Mouse (Mus musculus): ENCODE results near the gene Ep300. TPM values are rescaled to one million over a fixed set of nuclear protein-coding genes. Genes with fewer than 3 reads are reported as not detected.
A peak's percentile ranks its signal among the peaks of the same experiment; 100 is the strongest.

The Ep300 gene
- total and polyA plus RNA-seq, 3 experiments = 11.6 to 45.2 (median 32.3) TPM

GRCm38 (mm10) chr15:81693366-81693966 is 108.3 kb downstream of the Ep300 start:
- Histone ChIP-seq H3K4me3 (ENCODE audit: control insufficient read depth in 1 of 2, insufficient read depth in 1 of 2, low read depth in 2 of 2, low read length in 2 of 2) (peak overlapping the region; percentile 28 to 35; a peak in 2 of 4 replicates), H3K4me1 (ENCODE audit: control insufficient read depth in 1 of 2, insufficient read depth in 2 of 2, low read length in 2 of 2) (no peaks in the 10 kb centered on the region), H3K9me3 (replicated peaks; ENCODE audit: insufficient read depth, low read length) (no peaks in the 10 kb centered on the region), H3K36me3 (ENCODE audit: control insufficient read depth in 1 of 2, insufficient read depth in 2 of 2, low read length in 2 of 2) (no peaks in the 10 kb centered on the region), H3K9ac (ENCODE audit: control insufficient read depth, low read depth, low read length, poor library complexity, severe bottlenecking) (peak overlapping the region; percentile 50), H3K27ac (ENCODE audit: control insufficient read depth, low read depth, low read length) (no peak overlapping the region), H3K79me2 (ENCODE audit: control insufficient read depth, insufficient read depth, low read length, poor library complexity) (no peaks in the 10 kb centered on the region), H3K27me3 (ENCODE audit: control insufficient read depth in 1 of 2, insufficient read depth in 2 of 2, low read length in 2 of 2) (no peaks in the 10 kb centered on the region)
- TF ChIP-seq ZKSCAN1 (IDR thresholded peaks at IDR 0.05; ENCODE audit: low read depth, low read length) (no peak), POLR2A (IDR thresholded peaks at IDR 0.05; ENCODE audit: control insufficient read depth in 1 of 2, insufficient read depth in 1 of 2, low read depth in 1 of 2, low read length in 2 of 2, poor library complexity in 1 of 2) (no peak), USF2 (IDR thresholded peaks at IDR 0.05; ENCODE audit: borderline replicate concordance in 1 of 2, insufficient read depth in 1 of 2, low read depth in 1 of 2, low read length in 2 of 2) (no peak), ELF1 (IDR thresholded peaks at IDR 0.05; ENCODE audit: low read depth, low read length) (no peak), NELFE (IDR thresholded peaks at IDR 0.05; ENCODE audit: low read depth, low read length) (no peak), POLR2AphosphoS5 (IDR thresholded peaks at IDR 0.05; ENCODE audit: borderline replicate concordance, low read depth, low read length) (no peak), MYC (IDR thresholded peaks at IDR 0.05; ENCODE audit: low read depth, low read length) (no peak), NRF1 (IDR thresholded peaks at IDR 0.05; ENCODE audit: insufficient read depth, low read depth, low read length, poor library complexity, severe bottlenecking) (no peak), RCOR1 (IDR thresholded peaks at IDR 0.05; ENCODE audit: low read depth, low read length) (no peak)
- DNase-seq (ENCODE audit: low read depth, low spot score) = no peak

- Histone ChIP-seq H3K4me1 (ENCODE audit: control insufficient read depth in 1 of 2, insufficient read depth in 2 of 2, low read length in 2 of 2) (no peaks in the 10 kb centered on the region), H3K27ac (ENCODE audit: control insufficient read depth, low read depth, low read length) (no peak overlapping the region), H3K27me3 (ENCODE audit: control insufficient read depth in 1 of 2, insufficient read depth in 2 of 2, low read length in 2 of 2) (no peaks in the 10 kb centered on the region), H3K79me2 (ENCODE audit: control insufficient read depth, insufficient read depth, low read length, poor library complexity) (no peaks in the 10 kb centered on the region), H3K4me3 (ENCODE audit: control insufficient read depth in 1 of 2, insufficient read depth in 1 of 2, low read depth in 2 of 2, low read length in 2 of 2) (peak overlapping the region; percentile 28 to 35; a peak in 2 of 4 replicates), H3K9ac (ENCODE audit: control insufficient read depth, low read depth, low read length, poor library complexity, severe bottlenecking) (peak overlapping the region; percentile 50), H3K9me3 (replicated peaks; ENCODE audit: insufficient read depth, low read length) (no peaks in the 10 kb centered on the region), H3K36me3 (ENCODE audit: control insufficient read depth in 1 of 2, insufficient read depth in 2 of 2, low read length in 2 of 2) (no peaks in the 10 kb centered on the region)
- TF ChIP-seq CHD1 (IDR thresholded peaks at IDR 0.05; ENCODE audit: low read depth, low read length) (no peak), RAD21 (IDR thresholded peaks at IDR 0.05; ENCODE audit: low read depth, low read length) (peak; percentile 60), KAT2A (conservative IDR thresholded peaks at IDR 0.05; ENCODE audit: low read depth, low read length) (no peak), TCF12 (IDR thresholded peaks at IDR 0.05; ENCODE audit: low read depth, low read length) (0 out of 2 replicates have a peak, but pooled peaks have one; percentile 9), MAZ (IDR thresholded peaks at IDR 0.05; ENCODE audit: low read depth, low read length) (no peak), HCFC1 (IDR thresholded peaks at IDR 0.05; ENCODE audit: low read depth, low read length) (no peak), ZMIZ1 (IDR thresholded peaks at IDR 0.05; ENCODE audit: low read depth, low read length) (no peak), ZKSCAN1 (IDR thresholded peaks at IDR 0.05; ENCODE audit: low read depth, low read length) (no peak), CTCF (IDR thresholded peaks at IDR 0.05 in 2 of 3, conservative IDR thresholded peaks at IDR 0.05 in 1 of 3; ENCODE audit: control insufficient read depth in 1 of 3, insufficient read depth in 1 of 3, low read depth in 2 of 3, low read length in 3 of 3, poor library complexity in 1 of 3, severe bottlenecking in 1 of 3) (peak in 2 of 3 experiments; percentile 70 to 77; a peak in 5 of 6 replicates), MAX (IDR thresholded peaks at IDR 0.05; ENCODE audit: low read length) (no peak), E2F4 (IDR thresholded peaks at IDR 0.05; ENCODE audit: borderline replicate concordance, low read depth, low read length) (no peak), SMC3 (IDR thresholded peaks at IDR 0.05; ENCODE audit: low read depth, low read length) (peak; percentile 69), UBTF (IDR thresholded peaks at IDR 0.05; ENCODE audit: borderline replicate concordance, insufficient read depth, low read depth, low read length) (no peak), SIN3A (IDR thresholded peaks at IDR 0.05; ENCODE audit: low read length) (peak; percentile 29; the same call in 1 of the 2 replicates), NELFE (IDR thresholded peaks at IDR 0.05; ENCODE audit: low read depth, low read length) (no peak), ZC3H11A (IDR thresholded peaks at IDR 0.05; ENCODE audit: low read depth, low read length) (peak; percentile 53), MEF2A (IDR thresholded peaks at IDR 0.05; ENCODE audit: extremely low read depth, insufficient replicate concordance, low read depth, low read length, poor library complexity, severe bottlenecking) (no peak), NRF1 (IDR thresholded peaks at IDR 0.05; ENCODE audit: insufficient read depth, low read depth, low read length, poor library complexity, severe bottlenecking) (0 out of 2 replicates have a peak, but pooled peaks have one; percentile 23), POLR2A (IDR thresholded peaks at IDR 0.05; ENCODE audit: control insufficient read depth in 1 of 2, insufficient read depth in 1 of 2, low read depth in 1 of 2, low read length in 2 of 2, poor library complexity in 1 of 2) (no peak), GABPA (IDR thresholded peaks at IDR 0.05; ENCODE audit: low read depth, low read length) (no peak), CHD2 (IDR thresholded peaks at IDR 0.05; ENCODE audit: low read length) (no peak)
- DNase-seq (ENCODE audit: low read depth, low spot score) = peak; percentile 66
Measured at GRCm38 (mm10) chr15:81693967-81694881, 109.1 kb downstream of the Ep300 start.
